Mouse (Mus musculus): ENCODE data around the gene Dock3.

Dock3 gene

GRCm38 (mm10) chr9:107274751-107275150, 43.0 kb upstream of the Dock3 start:
- Histone ChIP-seq H3K4me1 (replicated peaks; ENCODE audit: low read depth, low read length) (peaks cover 83% of the 10 kb centered on the region), H3K27me3 (ENCODE audit: insufficient read depth, low read length) (no peaks in the 10 kb centered on the region), H3K9me3 (ENCODE audit: low read length) (no peaks in the 10 kb centered on the region), H3K4me3 (replicated peaks; ENCODE audit: low read length) (no peak overlapping the region), H3K36me3 (ENCODE audit: insufficient read depth, low read length) (peaks cover 36% of the 10 kb centered on the region)
- TF ChIP-seq POU5F1 (IDR thresholded peaks at IDR 0.05; ENCODE audit: borderline replicate concordance, low read length) = no peak
- no peak for TF ChIP-seq CTCF (conservative IDR thresholded peaks at IDR 0.05; ENCODE audit: low read length)

GRCm38 (mm10) chr9:107273184-107273583, 41.5 kb upstream of the Dock3 start:
- H3K4me3 ChIP-seq (replicated peaks; ENCODE audit: low read length) = no peak overlapping the region
- no peaks in the 10 kb centered on the region for H3K27me3 ChIP-seq (ENCODE audit: insufficient read depth, low read length)
- no peaks in the 10 kb centered on the region for H3K9me3 ChIP-seq (ENCODE audit: low read length)
- TF ChIP-seq NANOG (IDR thresholded peaks at IDR 0.05; ENCODE audit: borderline replicate concordance, low read length) (no peak), POU5F1 (IDR thresholded peaks at IDR 0.05; ENCODE audit: borderline replicate concordance, low read length) (no peak), CTCF (conservative IDR thresholded peaks at IDR 0.05; ENCODE audit: low read length) (no peak)
- H3K36me3 ChIP-seq (ENCODE audit: insufficient read depth, low read length) = peaks cover 29% of the 10 kb centered on the region
- H3K4me1 ChIP-seq (replicated peaks; ENCODE audit: low read depth, low read length) = peaks cover 69% of the 10 kb centered on the region

- no peaks in the 10 kb centered on the region for H3K9me3 ChIP-seq (ENCODE audit: low read length)
- peaks cover 69% of the 10 kb centered on the region for H3K4me1 ChIP-seq (replicated peaks; ENCODE audit: low read depth, low read length)
- no peak overlapping the region for H3K4me3 ChIP-seq (replicated peaks; ENCODE audit: low read length)
- H3K36me3 ChIP-seq (ENCODE audit: insufficient read depth, low read length) = peaks cover 28% of the 10 kb centered on the region
- no peak for TF ChIP-seq CTCF (conservative IDR thresholded peaks at IDR 0.05; ENCODE audit: low read length)
- TF ChIP-seq POU5F1 (IDR thresholded peaks at IDR 0.05; ENCODE audit: borderline replicate concordance, low read length) = no peak
- no peak for TF ChIP-seq NANOG (IDR thresholded peaks at IDR 0.05; ENCODE audit: borderline replicate concordance, low read length)
- H3K27me3 ChIP-seq (ENCODE audit: insufficient read depth, low read length) = no peaks in the 10 kb centered on the region
Observed at GRCm38 (mm10) chr9:107272284-107272683, 40.6 kb upstream of the Dock3 start.

- Histone ChIP-seq H3K36me3 (ENCODE audit: insufficient read depth, low read length) (peaks cover 25% of the 10 kb centered on the region), H3K4me1 (replicated peaks; ENCODE audit: low read depth, low read length) (peaks cover 67% of the 10 kb centered on the region), H3K4me3 (replicated peaks; ENCODE audit: low read length) (no peak overlapping the region), H3K9me3 (ENCODE audit: low read length) (no peaks in the 10 kb centered on the region), H3K27me3 (ENCODE audit: insufficient read depth, low read length) (no peaks in the 10 kb centered on the region)
- no peak for TF ChIP-seq NANOG (IDR thresholded peaks at IDR 0.05; ENCODE audit: borderline replicate concordance, low read length)
- TF ChIP-seq CTCF (conservative IDR thresholded peaks at IDR 0.05; ENCODE audit: low read length) = no peak
- no peak for TF ChIP-seq POU5F1 (IDR thresholded peaks at IDR 0.05; ENCODE audit: borderline replicate concordance, low read length)
Observed at GRCm38 (mm10) chr9:107271177-107271938, 39.6 kb upstream of the Dock3 start.

- peaks cover 67% of the 10 kb centered on the region for H3K4me1 ChIP-seq (replicated peaks; ENCODE audit: low read depth, low read length)
- no peaks in the 10 kb centered on the region for H3K27me3 ChIP-seq (ENCODE audit: insufficient read depth, low read length)
- TF ChIP-seq CTCF (conservative IDR thresholded peaks at IDR 0.05; ENCODE audit: low read length) = no peak
- TF ChIP-seq NANOG (IDR thresholded peaks at IDR 0.05; ENCODE audit: borderline replicate concordance, low read length) = no peak
- no peak for TF ChIP-seq POU5F1 (IDR thresholded peaks at IDR 0.05; ENCODE audit: borderline replicate concordance, low read length)
- no peaks in the 10 kb centered on the region for H3K9me3 ChIP-seq (ENCODE audit: low read length)
- H3K4me3 ChIP-seq (replicated peaks; ENCODE audit: low read length) = no peak overlapping the region
- H3K36me3 ChIP-seq (ENCODE audit: insufficient read depth, low read length) = peaks cover 11% of the 10 kb centered on the region; the same call in 1 of the 2 replicates
Observed at GRCm38 (mm10) chr9:107269772-107270171, 38.1 kb upstream of the Dock3 start.

- Histone ChIP-seq H3K4me1 (replicated peaks; ENCODE audit: low read depth, low read length) (peaks cover 72% of the 10 kb centered on the region), H3K9me3 (ENCODE audit: low read length) (no peaks in the 10 kb centered on the region), H3K27me3 (ENCODE audit: insufficient read depth, low read length) (no peaks in the 10 kb centered on the region), H3K4me3 (replicated peaks; ENCODE audit: low read length) (no peak overlapping the region), H3K36me3 (ENCODE audit: insufficient read depth, low read length) (peaks cover 20% of the 10 kb centered on the region; the same call in 1 of the 2 replicates)
- TF ChIP-seq NANOG (IDR thresholded peaks at IDR 0.05; ENCODE audit: borderline replicate concordance, low read length) (no peak), POU5F1 (IDR thresholded peaks at IDR 0.05; ENCODE audit: borderline replicate concordance, low read length) (no peak), CTCF (conservative IDR thresholded peaks at IDR 0.05; ENCODE audit: low read length) (no peak)
Observed at GRCm38 (mm10) chr9:107267721-107268402, 36.2 kb upstream of the Dock3 start.

- peaks cover 65% of the 10 kb centered on the region for H3K4me1 ChIP-seq (replicated peaks; ENCODE audit: low read depth, low read length)
- no peak overlapping the region for H3K4me3 ChIP-seq (replicated peaks; ENCODE audit: low read length)
- no peaks in the 10 kb centered on the region for H3K9me3 ChIP-seq (ENCODE audit: low read length)
- no peaks in the 10 kb centered on the region for H3K27me3 ChIP-seq (ENCODE audit: insufficient read depth, low read length)
- H3K36me3 ChIP-seq (ENCODE audit: insufficient read depth, low read length) = peaks cover 24% of the 10 kb centered on the region
- no peak for TF ChIP-seq NANOG (IDR thresholded peaks at IDR 0.05; ENCODE audit: borderline replicate concordance, low read length)
- no peak for TF ChIP-seq CTCF (conservative IDR thresholded peaks at IDR 0.05; ENCODE audit: low read length)
- no peak for TF ChIP-seq POU5F1 (IDR thresholded peaks at IDR 0.05; ENCODE audit: borderline replicate concordance, low read length)
Observed at GRCm38 (mm10) chr9:107267028-107267427, 35.3 kb upstream of the Dock3 start.

- Histone ChIP-seq H3K27me3 (ENCODE audit: insufficient read depth, low read length) (no peaks in the 10 kb centered on the region), H3K4me1 (replicated peaks; ENCODE audit: low read depth, low read length) (peaks cover 54% of the 10 kb centered on the region), H3K9me3 (ENCODE audit: low read length) (no peaks in the 10 kb centered on the region), H3K4me3 (replicated peaks; ENCODE audit: low read length) (no peak overlapping the region), H3K36me3 (ENCODE audit: insufficient read depth, low read length) (peaks cover 41% of the 10 kb centered on the region)
- no peak for TF ChIP-seq NANOG (IDR thresholded peaks at IDR 0.05; ENCODE audit: borderline replicate concordance, low read length)
- no peak for TF ChIP-seq POU5F1 (IDR thresholded peaks at IDR 0.05; ENCODE audit: borderline replicate concordance, low read length)
- no peak for TF ChIP-seq CTCF (conservative IDR thresholded peaks at IDR 0.05; ENCODE audit: low read length)
Observed at GRCm38 (mm10) chr9:107264731-107265130, 33.0 kb upstream of the Dock3 start.

Data from E14TG2a.4 (cell line).